Mouse (Mus musculus): ENCODE data around the gene Rpusd3.
A peak's percentile ranks its signal among the peaks of the same experiment; 100 is the strongest.

Gene Rpusd3

DNA sequence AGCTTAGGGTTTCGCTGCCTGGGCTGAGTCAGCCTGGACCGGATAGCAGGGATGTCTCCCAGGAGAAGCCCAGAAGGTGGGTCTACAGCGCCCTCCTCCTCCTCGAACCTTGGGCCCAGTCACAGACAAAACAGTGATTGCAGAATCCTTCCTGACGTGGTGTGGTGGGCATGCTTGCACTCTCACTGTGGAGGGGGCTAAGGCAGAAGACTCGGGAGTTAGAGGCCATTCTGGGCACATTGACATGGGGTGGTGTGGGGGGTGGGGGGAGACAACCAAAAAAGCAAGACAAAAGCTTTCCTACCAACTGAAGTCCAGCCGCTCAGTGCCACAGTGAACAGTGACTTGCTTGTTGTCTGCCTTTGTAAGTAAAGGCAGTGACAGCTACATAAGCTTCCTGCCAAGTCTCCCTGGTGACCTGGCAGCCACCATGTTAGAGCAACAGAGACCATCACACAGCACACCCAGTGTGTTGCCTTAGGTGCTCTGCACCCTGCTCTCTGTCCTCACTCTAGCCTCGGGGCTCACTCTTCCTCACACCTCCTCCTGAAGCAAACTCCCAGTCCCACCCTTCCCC, 34.7 kb downstream of the Rpusd3 start:
- no peak for DNase-seq

DNA sequence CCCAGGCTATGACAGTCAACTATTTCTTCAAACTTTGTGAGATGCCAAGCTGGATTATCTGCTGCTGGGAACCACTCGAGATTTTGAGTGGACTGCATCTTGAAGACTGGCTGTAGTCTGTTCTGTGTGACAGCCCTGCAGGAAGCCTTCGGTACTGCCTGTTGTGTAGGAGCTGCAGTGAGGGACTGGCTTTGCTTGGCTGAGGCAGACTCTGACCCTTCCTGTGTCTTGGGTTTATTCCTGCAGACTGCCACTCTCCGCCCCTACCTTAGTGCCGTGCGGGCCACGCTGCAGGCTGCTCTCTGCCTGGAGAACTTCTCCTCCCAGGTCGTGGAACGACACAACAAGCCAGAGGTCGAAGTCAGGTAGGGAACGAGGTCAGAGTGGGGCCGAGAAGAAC, 38.7 kb downstream of the Rpusd3 start:
- DNase-seq, result no peak

DNA sequence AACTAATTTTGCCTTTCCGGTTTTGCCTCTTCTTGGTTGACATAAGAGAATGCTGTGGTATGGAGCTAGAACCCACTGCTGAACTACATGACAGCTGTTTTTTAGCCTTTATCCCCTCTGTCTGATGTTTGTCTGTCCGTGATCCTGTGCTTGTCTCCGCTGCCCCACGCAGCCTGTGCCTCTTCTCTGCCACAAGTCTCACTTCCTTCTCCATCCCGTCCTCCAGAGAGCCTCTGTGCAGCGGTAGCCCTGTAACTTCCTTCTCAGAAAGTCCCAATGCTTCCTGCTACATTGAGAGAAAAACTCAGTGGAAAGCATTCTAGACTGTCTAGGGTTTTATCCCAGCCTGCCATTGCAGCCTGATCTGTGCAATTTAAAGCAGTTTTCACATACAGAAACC, 39.9 kb downstream of the Rpusd3 start:
- DNase-seq, result peak; percentile 44

- DNase-seq, result peak; percentile 94
Measured at GRCm38 (mm10) chr6:113377496-113378385, 41.4 kb downstream of the Rpusd3 start, which contains the start of the genes Tada3 and Arpc4. TSS of gene Tada3 (minus strand) at chr6:113377883. TSS of gene Arpc4 (plus strand) at chr6:113378115.

DNA sequence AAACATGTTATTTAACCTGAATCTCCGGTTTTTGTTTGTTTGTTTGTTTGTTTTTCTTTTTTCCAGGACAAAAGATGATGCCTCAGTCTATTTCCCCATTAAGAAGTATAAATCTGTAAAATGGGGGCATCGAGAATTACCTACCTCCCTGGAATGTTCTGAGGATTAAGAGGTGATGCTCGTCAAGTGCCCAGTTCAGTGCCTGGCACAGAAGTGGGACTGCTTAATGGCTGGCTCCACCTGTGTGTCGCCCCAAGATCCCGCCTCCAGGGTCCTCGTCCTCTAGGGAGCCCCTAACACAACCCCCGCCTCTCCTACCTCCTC, 42.0 kb downstream of the Rpusd3 start:
- DNase-seq, result no peak

DNA sequence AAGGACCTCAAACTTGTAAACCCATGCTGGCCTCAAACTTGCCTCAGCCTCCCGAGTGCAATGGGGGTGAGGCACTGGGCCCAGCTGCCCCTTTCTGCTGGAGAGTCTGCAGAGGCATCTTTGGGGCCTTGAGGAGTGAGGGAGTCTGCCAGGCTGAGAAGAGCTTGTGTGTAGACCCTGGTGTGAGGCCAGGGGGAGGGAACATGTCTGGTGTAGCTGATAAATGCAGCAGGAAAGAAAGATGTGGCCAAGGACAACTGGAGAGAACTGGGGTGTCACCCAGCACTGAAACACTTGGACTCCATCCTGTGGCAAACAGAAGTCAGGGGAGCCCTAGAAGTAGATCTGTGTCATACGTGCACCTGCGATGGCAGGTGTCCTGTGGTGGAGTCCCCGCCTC, 45.6 kb downstream of the Rpusd3 start:
- DNase-seq, result no peak

DNA sequence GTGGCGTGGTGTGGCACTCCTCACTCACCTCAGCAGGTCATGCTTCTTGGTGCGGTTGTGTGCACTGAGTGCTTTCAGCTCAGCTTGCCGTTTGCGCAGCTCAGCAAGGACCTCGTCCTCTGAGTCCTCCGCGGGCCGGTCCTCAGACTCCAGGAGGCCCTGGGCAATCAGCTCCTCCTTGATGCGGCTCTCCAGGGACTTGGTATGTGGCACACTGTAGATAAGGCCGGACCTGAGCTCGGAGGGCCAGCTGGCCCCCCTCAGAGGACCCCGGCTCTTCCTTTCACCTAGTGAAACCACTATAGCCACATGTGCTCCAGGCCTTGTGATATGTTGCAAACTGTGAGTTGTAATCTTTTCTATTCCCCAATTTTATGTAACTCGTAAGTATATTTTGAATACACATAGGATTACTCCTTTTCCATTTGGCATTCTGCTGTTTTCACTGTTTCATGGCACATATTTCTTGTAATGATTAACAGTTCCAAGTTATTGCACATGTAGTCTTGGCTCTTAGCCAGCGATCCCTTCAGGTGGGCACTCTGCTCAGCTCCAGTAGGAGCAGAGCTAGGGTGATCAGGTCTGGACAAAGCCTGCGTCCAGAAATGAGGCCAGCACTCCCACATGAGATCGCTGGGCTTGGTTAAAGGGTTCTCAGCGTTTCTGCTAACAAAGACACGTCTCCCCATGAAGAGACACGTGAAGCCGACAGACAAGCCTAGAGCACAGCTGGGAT, 48.8 kb downstream of the Rpusd3 start:
- DNase-seq, result no peak

GRCm38 (mm10) chr6:113368577-113368976, 50.6 kb downstream of the Rpusd3 start:
- DNase-seq, result no peak

DNA sequence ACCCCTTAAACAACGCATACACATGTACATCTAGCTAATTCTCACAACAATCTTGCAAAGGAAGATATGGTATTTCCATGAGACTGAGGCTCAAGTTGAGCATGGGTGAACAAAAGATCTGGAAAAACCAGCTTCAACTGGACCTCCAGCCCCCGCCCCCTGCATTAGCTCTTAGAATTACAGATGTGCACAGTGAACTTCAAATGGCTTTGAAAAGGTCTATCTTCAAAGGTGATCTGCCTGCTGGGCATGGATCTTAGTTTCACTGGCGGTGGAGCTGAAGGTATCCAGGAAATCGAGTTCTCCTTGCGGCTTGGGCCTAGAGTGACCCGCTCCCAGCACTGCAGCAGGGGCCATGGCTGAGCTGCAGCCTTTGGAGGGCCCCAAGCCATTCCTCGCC, 51.0 kb downstream of the Rpusd3 start:
- no peak for DNase-seq

GRCm38 (mm10) chr6:113367574-113367973, 51.6 kb downstream of the Rpusd3 start:
- DNase-seq, result no peak

DNA sequence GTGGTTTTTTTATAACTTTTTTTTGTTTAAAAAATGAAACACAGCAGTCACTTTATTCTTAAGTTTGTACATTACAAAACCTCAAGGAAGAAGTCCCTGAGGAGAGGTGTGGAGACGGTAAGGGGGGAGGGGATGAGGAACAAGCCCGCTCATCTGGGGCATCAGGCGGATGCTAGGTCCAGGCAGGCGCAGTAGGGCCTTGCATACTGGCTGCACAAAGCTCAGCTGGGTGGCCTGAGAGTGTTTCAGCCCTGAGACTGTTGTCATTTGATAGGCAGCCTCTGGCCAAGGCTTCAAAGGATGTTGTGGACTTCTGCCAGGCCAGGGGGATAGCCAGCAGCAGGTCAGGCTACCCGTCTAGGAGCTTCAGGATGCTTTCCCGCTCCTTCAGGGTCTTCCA, 52.5 kb downstream of the Rpusd3 start:
- DNase-seq, result no peak

Measured in lung, postnatal 36 days (tissue).